Mouse (Mus musculus) brain, embryonic 14.5 days (tissue): Measurements from ENCODE around the gene Hao2.

Source experiments
- CTCF ChIP-seq: fragments of 200-500 bp; IDR thresholded peaks from 2 replicates; pipeline ENCODE4 v1.5.1; 2012; ENCODE audit warnings: inconsistent platforms, mild to moderate bottlenecking, moderate library complexity, borderline replicate concordance; ENCODE audit not compliant: insufficient read depth, insufficient read length; ENCODE audit errors: extremely low read depth
- POLR2A ChIP-seq: fragments of 200-500 bp; IDR thresholded peaks from 2 replicates; pipeline ENCODE4 v1.6.1; 2012; ENCODE audit warnings: mild to moderate bottlenecking, inconsistent platforms, borderline replicate concordance; ENCODE audit not compliant: poor library complexity, insufficient read depth, insufficient read length, severe bottlenecking; ENCODE audit errors: extremely low read depth

DNA sequence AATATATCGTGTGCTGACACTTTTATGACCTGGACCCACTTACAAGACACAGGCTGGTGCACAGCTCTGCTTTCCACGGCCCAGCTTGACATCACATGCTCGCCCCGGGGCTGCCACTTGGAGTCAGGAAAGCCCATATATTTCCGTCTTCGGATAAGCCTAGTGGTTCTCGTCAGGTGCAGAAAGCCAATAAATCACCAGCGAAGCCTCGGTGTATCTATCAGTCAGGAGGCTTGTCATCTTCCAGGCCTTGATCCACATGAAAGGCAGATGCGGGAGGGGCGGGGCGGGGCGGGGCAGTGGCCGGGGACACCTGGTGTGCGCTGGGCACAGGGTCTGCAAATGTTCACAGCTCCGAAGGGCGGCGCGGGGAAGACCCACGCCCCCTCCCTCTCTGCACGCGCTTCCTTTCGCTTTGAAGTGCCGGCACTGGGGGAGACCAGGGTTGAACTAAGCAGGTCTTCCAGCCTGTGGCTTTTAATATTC is 48.1 kb upstream of the Hao2 start:
- TF ChIP-seq CTCF: no peak
- no peak for TF ChIP-seq POLR2A
